Mouse (Mus musculus) gastrocnemius, postnatal 4 days (tissue): ENCODE measurements at regions not wholly inside any gene's neighbourhood (a gene's known extent, or its start where the extent isn't known, plus 50 kb on each side); places are given as distances from the start of the nearest gene placed in this dataset.

ENCODE experiments used
- DNase-seq, 2 experiments: peaks; one replicate each; pipeline ENCODE4 v3.0.0; 2021 to 2022; ENCODE audit warnings: low spot score in 2 of 2, mixed read lengths in 2 of 2

DNA sequence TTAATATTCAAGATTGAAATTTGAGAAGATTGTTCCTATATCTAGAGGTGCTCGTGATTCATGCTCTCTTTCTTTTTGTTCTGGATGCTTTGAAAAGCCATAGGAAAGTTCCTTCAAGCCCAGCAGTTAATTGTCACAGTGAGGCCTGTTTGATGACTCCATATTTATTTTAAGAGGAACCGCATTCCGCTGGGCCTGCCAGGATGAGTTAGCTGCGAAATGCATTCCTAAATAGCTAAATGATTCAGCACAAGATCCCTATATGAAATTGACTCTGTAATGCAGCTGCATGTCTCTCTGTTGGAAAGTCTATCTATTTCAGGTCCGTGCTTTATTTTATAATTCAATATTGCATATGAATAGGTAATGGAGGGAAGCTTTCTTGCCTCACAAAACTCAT is 511.9 kb upstream of the Adgra3 start:
- DNase-seq, result no peak

DNA sequence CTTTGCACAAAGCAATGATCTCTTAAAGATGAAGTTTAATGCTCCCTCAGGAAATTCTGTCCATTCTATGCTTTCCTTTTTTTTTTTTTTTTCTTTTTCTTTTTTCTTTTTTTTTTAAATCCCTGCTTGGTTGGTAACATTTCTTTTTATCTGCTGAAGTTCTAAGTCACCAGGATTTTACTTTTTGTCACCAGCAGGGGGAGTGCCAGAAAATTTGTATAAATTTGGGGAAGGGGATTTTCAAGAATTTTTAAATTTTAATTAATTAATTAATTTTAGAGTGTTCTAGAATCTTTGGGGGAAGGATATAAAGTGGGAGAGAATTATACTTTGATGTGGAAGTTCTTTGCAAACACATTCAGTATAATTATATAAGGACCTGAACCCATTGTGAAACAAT is 492.3 kb upstream of the Adgra3 start:
- DNase-seq, result no peak

DNA sequence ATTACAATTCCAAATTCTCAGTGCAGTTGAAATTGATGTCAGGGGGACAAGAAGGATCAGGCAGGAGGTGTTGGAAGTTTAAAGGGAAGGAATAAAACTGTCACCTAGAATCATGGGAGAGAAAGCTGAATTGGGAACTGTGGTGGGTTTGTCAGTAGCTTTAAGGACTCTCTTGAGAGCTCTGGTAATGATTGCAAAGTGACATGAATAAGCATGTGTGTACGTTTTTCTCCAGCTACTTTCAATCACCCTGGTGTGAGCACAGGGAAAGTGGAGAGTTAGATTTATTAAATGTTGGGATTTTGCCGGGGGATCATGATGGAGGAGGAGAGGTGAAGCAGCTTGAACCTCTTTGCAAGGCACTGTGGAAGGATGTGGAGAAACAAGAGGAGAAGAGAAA is 453.7 kb upstream of the Adgra3 start:
- no peak for DNase-seq

DNA sequence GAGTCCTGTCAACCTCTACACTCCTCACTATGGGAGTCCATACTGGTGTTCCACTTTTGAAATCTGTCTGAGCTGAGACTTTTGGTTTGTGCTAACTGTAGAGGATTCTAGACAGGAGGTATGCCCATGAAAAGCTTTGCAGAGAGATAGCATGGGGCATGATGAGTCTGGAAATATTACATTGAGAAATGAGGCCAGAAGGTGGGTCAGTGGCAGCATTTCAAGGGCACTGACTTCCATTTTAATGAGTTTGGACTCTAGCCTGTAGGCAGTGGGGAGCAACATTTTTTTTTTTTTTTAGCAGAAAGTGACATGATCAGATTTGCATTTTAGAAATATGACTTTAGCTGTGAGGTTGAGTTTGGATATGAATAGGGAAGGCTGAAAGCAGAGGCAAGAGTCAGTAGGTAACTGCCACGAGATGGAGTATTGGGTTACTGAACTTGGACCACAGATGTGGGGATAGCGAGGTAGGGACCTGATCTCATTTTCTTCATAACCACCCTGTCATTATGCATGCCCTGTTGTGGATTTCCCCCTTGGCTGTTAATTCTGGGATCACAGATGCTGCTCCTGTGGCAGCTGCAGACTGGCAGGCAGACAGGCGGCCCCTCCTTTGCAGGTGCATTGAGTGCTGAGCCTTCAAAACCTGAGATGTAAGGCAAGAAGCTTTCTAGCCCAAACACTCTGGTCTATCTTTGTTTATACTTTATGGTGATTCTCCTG is 451.1 kb upstream of the Adgra3 start:
- DNase-seq, result no peak

DNA sequence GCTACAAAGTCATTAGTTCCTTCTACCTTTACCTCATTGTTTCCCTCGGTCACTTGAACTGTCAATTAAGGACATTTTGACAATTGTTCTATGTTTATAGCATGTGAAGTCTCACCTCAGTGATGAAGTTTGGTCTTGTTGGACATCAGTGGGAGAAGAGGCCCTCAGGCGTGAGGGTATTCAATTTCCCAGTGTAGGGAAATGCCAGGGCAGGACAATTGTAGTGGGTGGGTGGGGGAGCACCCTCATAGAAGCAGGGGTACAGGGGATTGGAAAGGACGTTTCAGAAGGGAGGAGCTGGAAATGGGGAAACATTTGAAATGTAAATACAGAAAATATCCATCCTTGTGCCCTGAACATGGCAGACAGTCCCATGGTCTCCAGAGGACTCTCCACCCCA is 431.4 kb upstream of the Adgra3 start:
- no peak for DNase-seq

DNA sequence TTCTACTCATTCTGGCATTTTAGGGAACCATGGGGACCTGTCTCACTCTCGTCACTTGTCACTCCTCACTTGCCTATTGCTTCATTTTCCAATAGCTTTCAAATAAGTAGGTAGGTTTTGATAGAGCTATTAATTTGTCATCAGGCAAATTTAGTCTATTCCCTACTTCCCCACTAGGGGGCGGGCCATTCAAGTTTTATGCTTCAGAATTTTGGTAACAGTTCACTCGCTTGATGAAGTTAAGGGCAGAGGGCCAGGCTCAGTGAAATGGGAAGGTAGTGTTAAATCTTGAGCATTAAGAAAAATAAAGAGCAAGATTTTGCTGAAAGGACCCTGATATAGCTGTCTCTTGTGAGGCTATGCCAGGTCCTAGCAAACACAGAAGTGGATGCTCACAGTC is 418.2 kb upstream of the Adgra3 start:
- DNase-seq, result peak; percentile 19 to 32

DNA sequence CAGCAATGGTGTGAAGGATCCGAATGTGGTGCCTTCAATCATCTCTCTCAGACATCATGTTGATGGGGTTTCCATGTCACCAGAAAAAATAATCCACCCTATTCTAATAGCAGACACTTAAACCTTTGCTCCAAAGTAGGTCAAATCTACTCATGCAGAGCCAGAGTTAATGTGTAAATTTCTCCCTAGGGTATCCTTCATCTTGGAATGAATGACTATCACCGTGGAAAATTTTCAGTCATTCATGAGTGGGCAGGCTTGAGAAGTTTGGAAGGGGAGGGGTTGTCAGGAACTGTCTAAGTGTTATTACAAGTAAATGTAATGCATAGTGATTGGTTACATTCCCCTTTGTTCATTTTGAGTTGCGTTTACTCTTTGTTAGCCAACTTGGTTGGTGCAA is 402.7 kb upstream of the Adgra3 start:
- DNase-seq, result no peak

DNA sequence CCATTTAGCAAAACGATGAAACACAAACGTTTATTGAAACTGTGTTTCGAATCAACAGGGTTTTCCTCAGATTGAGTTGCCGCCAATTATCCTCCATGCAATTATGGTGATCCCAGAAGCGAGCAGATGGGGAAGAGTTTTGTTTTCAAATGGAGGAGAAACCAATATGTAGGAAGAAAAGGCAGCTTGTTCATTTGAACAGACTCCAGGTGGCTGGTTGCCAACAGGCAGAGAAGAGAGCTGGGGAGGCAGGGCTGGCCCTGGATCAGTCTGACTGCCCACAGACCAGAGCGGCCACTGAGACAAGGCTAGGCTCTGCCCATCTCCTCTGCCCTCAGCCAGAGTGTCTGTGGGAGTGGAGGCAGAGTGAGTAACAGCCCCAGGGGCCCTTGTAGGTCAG is 398.8 kb upstream of the Adgra3 start:
- DNase-seq, result peak; percentile 19 to 35

DNA sequence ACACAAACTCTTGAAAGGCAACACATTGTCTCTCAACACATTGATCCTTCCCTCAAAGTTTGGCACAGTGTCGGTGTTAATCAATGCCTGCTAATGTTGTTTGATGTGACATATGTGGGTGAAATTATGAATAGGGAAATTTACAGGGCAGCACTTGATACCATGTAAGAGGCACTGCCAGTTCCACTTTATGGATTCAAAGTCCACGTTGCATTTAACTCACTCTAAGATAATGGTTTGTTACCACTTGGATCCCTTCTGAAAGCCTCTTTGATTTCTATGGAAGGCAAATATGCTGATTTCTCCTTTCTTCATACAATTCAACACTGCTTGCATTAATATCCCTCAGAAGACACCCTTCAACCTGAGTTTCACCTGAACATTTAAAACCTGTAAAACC is 395.6 kb upstream of the Adgra3 start:
- DNase-seq, result no peak

DNA sequence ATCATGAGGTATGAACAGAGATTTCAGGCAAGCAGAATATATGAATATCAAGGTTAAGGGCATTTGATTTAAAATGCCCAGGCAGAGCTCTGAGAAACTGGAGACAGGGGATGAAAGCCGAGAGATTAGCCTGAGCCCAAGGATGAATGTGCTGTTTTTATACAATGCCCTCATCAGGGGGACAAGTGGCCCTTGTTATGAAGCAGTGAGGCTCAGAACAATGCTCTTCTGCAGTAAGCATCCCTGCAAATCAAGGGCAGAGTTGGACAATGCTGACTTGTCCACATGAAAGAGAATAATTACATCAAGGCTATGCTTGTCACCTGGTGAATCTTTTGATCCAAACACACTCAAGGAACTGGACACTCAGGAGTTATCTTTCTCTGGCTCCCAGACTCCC is 348.1 kb upstream of the Adgra3 start:
- no peak for DNase-seq

DNA sequence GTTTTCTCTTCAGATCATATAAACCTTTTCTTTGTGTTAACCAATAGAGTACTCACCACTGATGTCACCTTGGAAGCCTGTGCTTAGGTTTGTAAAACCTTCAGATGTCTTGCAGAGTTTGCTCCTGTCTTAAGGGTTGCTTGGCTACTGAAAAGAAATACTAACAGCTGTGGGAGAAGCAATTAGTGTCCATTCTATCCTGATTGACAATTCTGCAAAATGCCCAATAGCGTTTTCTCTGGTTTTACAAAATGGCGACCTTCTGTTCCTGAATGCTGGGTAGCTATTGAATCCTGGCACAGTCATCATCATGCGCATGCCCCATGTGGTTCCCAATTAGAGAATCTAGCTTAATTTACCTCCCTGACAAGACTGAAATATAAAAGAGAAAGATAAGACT is 347.7 kb upstream of the Adgra3 start:
- no peak for DNase-seq
